Mouse (Mus musculus) lung, postnatal 0 days (tissue): ENCODE measurements at regions not wholly inside any gene's neighbourhood (a gene's known extent, or its start where the extent isn't known, plus 50 kb on each side); places are given as distances from the start of the nearest gene placed in this dataset.
A peak's percentile ranks its signal among the peaks of the same experiment; 100 is the strongest.

Experiments
- ATAC-seq: fragments of 200-750 bp; cut with Nextera tagmentation; 2 replicates; pipeline ENCODE4 v1.8.0; 2017; ENCODE audit warnings: moderate library complexity
- DNase-seq: peaks from one replicate; pipeline ENCODE4 v3.0.0-alpha.2; 2016; ENCODE audit warnings: low spot score
- H3K27ac ChIP-seq: fragments of 300-500 bp; sonication (generic); 2 replicates; pipeline ENCODE4 v1.5.1; 2014; ENCODE audit warnings: antibody characterized with exemption, mild to moderate bottlenecking, low read length, mixed read lengths
- H3K27me3 ChIP-seq: fragments of 300-500 bp; sonication (generic); replicated peaks from 2 replicates; pipeline ENCODE4 v1.6.1; 2014; ENCODE audit warnings: low read length, mixed read lengths; ENCODE audit not compliant: insufficient read depth
- H3K36me3 ChIP-seq: fragments of 300-500 bp; sonication (generic); 2 replicates; pipeline ENCODE4 v1.6.1; 2014; ENCODE audit warnings: low read length, mixed read lengths; ENCODE audit not compliant: insufficient read depth
- H3K4me1 ChIP-seq: fragments of 300-500 bp; sonication (generic); 2 replicates; pipeline ENCODE4 v1.6.1; 2014; ENCODE audit warnings: antibody characterized with exemption, low read depth, low read length, mixed read lengths; ENCODE audit not compliant: insufficient read depth
- H3K4me2 ChIP-seq: fragments of 300-500 bp; sonication (generic); replicated peaks from 2 replicates; pipeline ENCODE4 v1.6.1; 2014; ENCODE audit warnings: low read depth, mild to moderate bottlenecking, low read length, moderate library complexity, mixed read lengths
- H3K4me3 ChIP-seq: fragments of 300-500 bp; sonication (generic); 2 replicates; pipeline ENCODE4 v1.5.1; 2014; ENCODE audit warnings: low read depth, low read length
- H3K9ac ChIP-seq: fragments of 300-500 bp; sonication (generic); replicated peaks from 2 replicates; pipeline ENCODE4 v1.6.1; 2014; ENCODE audit warnings: low read depth, mild to moderate bottlenecking
- H3K9me3 ChIP-seq: fragments of 300-500 bp; sonication (generic); 2 replicates; pipeline ENCODE4 v1.6.1; 2016; ENCODE audit warnings: low read length, mixed read lengths
- CTCF ChIP-seq: IDR thresholded peaks from 2 replicates; pipeline ENCODE4 v1.5.1; 2016; ENCODE audit warnings: antibody characterized with exemption, mild to moderate bottlenecking
- EP300 ChIP-seq: IDR thresholded peaks from 2 replicates; pipeline ENCODE4 v1.6.1; 2016; ENCODE audit warnings: antibody characterized with exemption, mild to moderate bottlenecking, control low read depth
- WGBS: fragments of 180-500 bp; shearing (Covaris S2); extraction: QIAGEN DNeasy Blood & Tissue Kit; methylation state at CpG from one replicate; pipeline ENCODE4 v1.1.7; 2014; 5-methylcytosine and 5-hydroxymethylcytosine counted together

- Histone ChIP-seq H3K4me3 (no peak overlapping the region), H3K9me3 (no peaks in the 10 kb centered on the region), H3K4me1 (no peaks in the 10 kb centered on the region; the same call in 1 of the 2 replicates), H3K27ac (no peak overlapping the region), H3K9ac (no peak overlapping the region), H3K27me3 (no peaks in the 10 kb centered on the region), H3K4me2 (no peak overlapping the region), H3K36me3 (no peaks in the 10 kb centered on the region)
- DNase-seq (no peak), ATAC-seq (no peak)
- 94% methylated on average over 7 of the region's 7 CpGs for WGBS
- TF ChIP-seq CTCF (no peak), EP300 (no peak)
These were observed 361.9 kb downstream of the Etnk1 start for GRCm38 (mm10) chr6:143528898-143529297.

GRCm38 (mm10) chr6:143530372-143531224, 363.6 kb downstream of the Etnk1 start:
- H3K4me1 ChIP-seq: peaks cover 3% of the 10 kb centered on the region; the same call in 1 of the 2 replicates
- H3K4me3 ChIP-seq: no peak overlapping the region
- no peaks in the 10 kb centered on the region for H3K36me3 ChIP-seq
- H3K27ac ChIP-seq: peak overlapping the region; percentile 38; the same call in 1 of the 2 replicates
- no peak overlapping the region for H3K9ac ChIP-seq
- peak overlapping the region; percentile 20; the same call in 1 of the 2 replicates for H3K4me2 ChIP-seq
- DNase-seq (peak; percentile 76), ATAC-seq (peak; percentile 58)
- WGBS: 19% methylated on average over 13 of the region's 13 CpGs
- no peaks in the 10 kb centered on the region for H3K9me3 ChIP-seq
- no peak for TF ChIP-seq CTCF
- peak; percentile 15; the same call in 1 of the 2 replicates for TF ChIP-seq EP300
- H3K27me3 ChIP-seq: no peaks in the 10 kb centered on the region

DNA sequence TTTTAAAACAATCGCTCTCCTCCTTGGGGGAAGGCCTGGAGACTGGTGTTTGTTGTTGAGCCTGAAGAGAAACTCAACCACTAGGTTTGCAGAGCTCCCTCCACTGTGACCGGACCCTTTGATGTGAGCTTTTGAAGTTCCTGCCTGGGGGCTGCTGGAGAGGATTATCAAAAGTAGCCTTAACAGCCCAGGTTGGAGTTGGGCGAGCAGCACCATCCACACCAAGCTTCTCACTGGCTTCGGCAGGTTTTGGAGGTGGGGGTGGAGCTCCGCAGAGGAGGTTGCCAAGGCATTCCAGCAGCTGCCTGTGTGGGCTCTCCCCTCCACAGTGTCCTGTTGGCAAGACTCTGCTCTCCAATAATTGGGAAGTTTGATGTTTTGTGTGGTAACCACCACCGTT, 364.5 kb downstream of the Etnk1 start:
- Histone ChIP-seq H3K4me1 (peaks cover 3% of the 10 kb centered on the region; the same call in 1 of the 2 replicates), H3K27ac (no peak overlapping the region), H3K4me3 (no peak overlapping the region), H3K9me3 (no peaks in the 10 kb centered on the region), H3K9ac (no peak overlapping the region), H3K4me2 (no peak overlapping the region), H3K36me3 (no peaks in the 10 kb centered on the region), H3K27me3 (no peaks in the 10 kb centered on the region)
- ATAC-seq (peak; percentile 28), DNase-seq (peak; percentile 37)
- TF ChIP-seq CTCF: no peak
- TF ChIP-seq EP300: no peak
- WGBS: 29% methylated on average over 6 of the region's 6 CpGs

GRCm38 (mm10) chr6:143532380-143532779, 365.4 kb downstream of the Etnk1 start:
- TF ChIP-seq CTCF (no peak), EP300 (no peak)
- DNase-seq: no peak
- H3K4me3 ChIP-seq: no peak overlapping the region
- no peak for ATAC-seq
- H3K4me2 ChIP-seq: no peak overlapping the region
- H3K27me3 ChIP-seq: no peaks in the 10 kb centered on the region
- H3K4me1 ChIP-seq: peaks cover 3% of the 10 kb centered on the region; the same call in 1 of the 2 replicates
- 85% methylated on average over 12 of the region's 12 CpGs for whole genome bisulfite sequencing
- H3K27ac ChIP-seq: no peak overlapping the region
- no peak overlapping the region for H3K9ac ChIP-seq
- H3K36me3 ChIP-seq: no peaks in the 10 kb centered on the region
- H3K9me3 ChIP-seq: no peaks in the 10 kb centered on the region

GRCm38 (mm10) chr6:143535265-143535664, 368.2 kb downstream of the Etnk1 start:
- Histone ChIP-seq H3K27ac (no peak overlapping the region), H3K4me3 (no peak overlapping the region), H3K9ac (no peak overlapping the region), H3K4me1 (peaks cover 3% of the 10 kb centered on the region; the same call in 1 of the 2 replicates), H3K36me3 (no peaks in the 10 kb centered on the region), H3K27me3 (no peaks in the 10 kb centered on the region), H3K9me3 (no peaks in the 10 kb centered on the region), H3K4me2 (no peak overlapping the region)
- TF ChIP-seq CTCF (no peak), EP300 (no peak)
- peak; percentile 20; the same call in 1 of the 2 replicates for ATAC-seq
- peak; percentile 14 for DNase-seq
- 51% methylated on average over 12 of the region's 12 CpGs for WGBS

DNA sequence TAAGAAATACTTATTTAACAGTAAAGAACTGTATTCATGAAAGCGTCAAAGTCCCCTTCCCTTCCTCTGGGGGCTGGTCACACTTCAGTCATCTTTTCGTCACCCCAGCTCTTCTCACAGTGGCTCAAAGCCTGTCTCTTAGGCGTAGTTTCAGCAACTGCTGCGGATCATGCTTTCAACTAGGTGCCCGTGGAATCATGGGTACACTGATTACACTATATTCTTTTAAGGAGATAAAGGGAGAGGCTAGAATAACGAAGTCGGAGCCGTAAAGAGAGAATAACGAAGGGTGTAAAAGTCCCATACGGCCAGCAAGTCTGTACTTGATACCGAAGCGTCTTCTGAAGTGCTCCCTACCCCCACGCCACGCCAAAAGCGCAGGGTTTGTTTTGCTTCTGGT, 368.7 kb downstream of the Etnk1 start:
- Histone ChIP-seq H3K4me2 (peak overlapping the region; percentile 37), H3K4me1 (peaks cover 3% of the 10 kb centered on the region; the same call in 1 of the 2 replicates), H3K9me3 (no peaks in the 10 kb centered on the region), H3K4me3 (no peak overlapping the region), H3K27ac (0 out of 2 replicates have a peak overlapping the region, but pooled peaks have one; percentile 1), H3K27me3 (no peaks in the 10 kb centered on the region), H3K9ac (no peak overlapping the region), H3K36me3 (no peaks in the 10 kb centered on the region)
- ATAC-seq (no peak), DNase-seq (no peak)
- WGBS: 67% methylated on average over 15 of the region's 15 CpGs
- TF ChIP-seq EP300: no peak
- TF ChIP-seq CTCF: no peak
